Mouse (Mus musculus): ENCODE results near the gene Slc25a33.
A peak's percentile ranks its signal among the peaks of the same experiment; 100 is the strongest.

Gene Slc25a33

GRCm38 (mm10) chr4:149774094-149774470, at the start of gene Slc25a33:
TSS of gene Slc25a33 (minus strand) at chr4:149774277.
- peak; percentile 96 for DNase-seq (ENCODE audit: low spot score)

GRCm38 (mm10) chr4:149822586-149823196, 48.6 kb upstream of the Slc25a33 start:
- no peak for DNase-seq (ENCODE audit: low spot score)

GRCm38 (mm10) chr4:149822126-149822525, 48.0 kb upstream of the Slc25a33 start:
- peak; percentile 44 for DNase-seq (ENCODE audit: low spot score)

DNA sequence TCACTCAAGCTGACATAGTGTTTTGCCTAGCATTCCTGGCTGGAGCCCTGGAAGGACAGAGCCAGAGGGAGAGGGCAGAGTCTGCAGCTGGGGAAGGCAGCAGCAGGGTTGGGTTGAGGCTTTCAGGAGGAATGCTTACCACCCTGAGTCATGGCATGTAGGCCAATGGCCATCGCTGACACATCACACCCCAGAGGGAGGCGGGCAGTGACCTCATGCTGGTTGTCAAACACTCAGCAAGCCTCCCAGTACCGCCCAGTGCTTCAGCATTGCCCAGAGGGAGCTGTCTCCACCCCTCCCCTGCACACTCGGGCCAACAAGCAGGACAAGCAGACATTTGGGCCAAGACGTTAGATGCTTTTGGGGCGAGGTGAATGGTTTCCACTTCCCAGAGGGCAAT, 46.5 kb upstream of the Slc25a33 start:
- peak; percentile 42 for DNase-seq (ENCODE audit: low spot score)

DNA sequence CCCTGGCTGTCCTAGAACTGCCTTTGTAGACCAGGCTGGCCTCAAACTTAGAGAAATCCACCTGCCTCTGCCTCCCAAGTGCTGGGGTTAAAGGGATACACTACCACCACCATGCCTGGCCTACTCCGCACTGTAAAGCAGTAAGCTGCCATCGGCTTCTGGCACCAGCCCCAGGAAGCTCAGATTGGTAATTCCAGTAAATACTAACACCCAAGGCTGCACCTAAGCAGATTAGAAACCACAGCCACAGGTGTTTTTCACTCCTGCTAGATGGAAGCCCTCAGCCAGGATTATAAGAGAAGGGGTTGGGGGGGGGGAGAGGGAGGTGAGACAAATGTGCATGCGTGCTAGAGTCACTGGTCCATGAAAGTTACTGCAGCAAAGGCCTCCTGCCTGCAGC, 45.1 kb upstream of the Slc25a33 start:
- no peak for DNase-seq (ENCODE audit: low spot score)

DNA sequence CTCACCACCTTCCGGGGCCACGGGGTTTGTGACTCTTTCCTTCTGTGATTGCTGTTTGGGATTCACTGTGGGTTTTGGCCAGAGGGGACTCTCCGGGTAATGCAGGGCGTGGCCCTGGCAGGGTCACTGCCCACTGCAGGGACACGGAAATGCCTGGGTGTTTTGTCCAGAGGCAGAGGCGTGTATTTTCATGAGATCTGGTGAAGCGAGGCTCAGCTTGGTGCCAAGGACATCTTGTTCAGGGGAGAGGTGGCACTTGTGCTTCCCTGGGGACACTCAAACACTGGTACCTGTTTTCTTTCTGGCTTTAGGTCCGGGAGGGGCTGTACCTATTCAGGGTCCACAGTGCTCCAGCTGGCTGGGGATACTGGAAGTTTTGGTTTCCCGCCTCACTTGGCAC, 42.5 kb upstream of the Slc25a33 start:
- DNase-seq (ENCODE audit: low spot score), result no peak

DNA sequence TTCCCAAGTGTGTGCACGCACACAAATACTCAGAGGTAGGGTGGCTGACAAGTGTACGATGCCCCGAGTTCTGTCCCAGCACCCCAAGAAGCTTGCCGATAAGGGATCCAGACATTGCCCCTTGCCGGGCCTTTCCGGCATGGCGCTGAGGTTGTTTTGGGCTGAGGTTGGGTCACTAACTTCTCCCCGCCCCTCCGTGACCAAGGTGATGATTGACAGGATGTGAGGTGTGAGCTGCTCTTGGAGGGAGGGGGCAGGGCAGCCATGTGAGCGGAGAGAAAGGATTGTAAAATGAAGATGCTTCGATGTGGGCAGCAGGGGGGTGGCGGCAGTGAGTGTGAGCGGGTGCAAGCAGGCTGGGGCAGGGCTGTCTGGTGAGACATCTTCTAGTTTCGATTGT, 41.5 kb upstream of the Slc25a33 start:
- DNase-seq (ENCODE audit: low spot score), result no peak

DNA sequence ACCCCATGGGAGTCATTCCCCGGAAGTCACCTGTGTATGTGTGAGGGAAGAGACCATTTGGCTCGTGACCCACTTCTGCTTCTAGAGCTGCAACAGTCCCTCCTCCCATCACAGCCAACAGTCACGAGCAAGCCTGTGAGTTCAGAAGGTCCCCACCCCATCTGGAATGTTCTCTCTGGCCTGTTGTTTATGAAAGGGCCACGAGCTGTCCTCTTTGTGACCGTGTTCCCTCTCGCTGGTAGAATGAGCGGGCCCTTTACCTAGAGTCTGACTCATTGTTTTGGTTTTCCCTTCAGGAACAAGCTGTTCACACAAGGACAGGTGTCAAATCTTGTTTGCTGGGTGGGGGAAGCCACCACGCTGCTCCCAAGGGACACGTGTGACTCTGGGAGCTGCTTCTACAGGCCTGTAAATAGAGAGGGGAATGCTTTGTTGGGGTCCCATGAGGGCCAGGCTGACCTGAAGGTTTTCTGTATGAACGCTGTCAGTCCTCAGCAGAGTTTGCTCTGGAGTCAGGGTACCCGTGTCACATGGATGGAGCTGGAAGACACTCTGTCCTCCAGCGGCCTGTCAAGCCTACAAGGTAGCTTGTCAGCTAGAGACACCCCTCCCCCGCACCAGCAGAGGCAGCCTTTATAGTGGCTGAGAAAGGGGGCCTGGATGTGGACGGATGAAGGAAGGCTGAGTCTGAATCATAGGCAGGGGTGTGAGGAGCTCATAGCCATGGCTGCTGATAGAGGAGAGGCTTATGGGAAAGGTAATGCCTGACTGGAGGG, 39.5 kb upstream of the Slc25a33 start:
- DNase-seq (ENCODE audit: low spot score), result no peak

GRCm38 (mm10) chr4:149810372-149810771, 36.3 kb upstream of the Slc25a33 start:
- peak; percentile 70 for DNase-seq (ENCODE audit: low spot score)

GRCm38 (mm10) chr4:149808584-149809227, 34.6 kb upstream of the Slc25a33 start:
- DNase-seq (ENCODE audit: low spot score), result no peak

DNA sequence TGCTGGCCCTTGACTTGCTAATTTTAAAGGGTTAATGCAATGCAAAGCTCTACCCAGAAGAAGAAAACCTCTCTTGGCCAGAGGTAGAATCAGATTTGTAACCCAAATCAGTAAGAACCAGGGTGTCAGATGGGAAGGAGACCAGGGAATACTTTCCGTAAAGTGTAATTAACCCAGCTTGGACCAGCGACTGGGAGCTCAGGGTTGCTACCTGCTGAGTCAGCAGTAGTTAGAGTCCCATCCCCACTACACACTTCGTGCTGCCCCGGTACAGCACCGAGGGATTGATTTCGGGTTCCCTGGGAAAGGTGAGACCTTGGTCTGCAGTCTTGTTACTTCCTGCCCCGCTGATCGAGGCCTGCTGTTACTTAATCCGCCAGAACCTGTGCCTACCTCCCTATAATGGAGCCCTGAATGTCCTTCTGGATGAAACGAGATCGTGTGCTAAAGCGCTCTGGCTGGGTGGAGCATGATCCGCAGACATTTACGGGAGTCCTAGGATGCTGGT, 34.0 kb upstream of the Slc25a33 start:
- no peak for DNase-seq (ENCODE audit: low spot score)

GRCm38 (mm10) chr4:149806699-149807381, 32.8 kb upstream of the Slc25a33 start:
- peak; percentile 82 for DNase-seq (ENCODE audit: low spot score)

GRCm38 (mm10) chr4:149802269-149802668, 28.2 kb upstream of the Slc25a33 start:
- no peak for DNase-seq (ENCODE audit: low spot score)

GRCm38 (mm10) chr4:149800576-149800975, 26.5 kb upstream of the Slc25a33 start:
- no peak for DNase-seq (ENCODE audit: low spot score)

DNA sequence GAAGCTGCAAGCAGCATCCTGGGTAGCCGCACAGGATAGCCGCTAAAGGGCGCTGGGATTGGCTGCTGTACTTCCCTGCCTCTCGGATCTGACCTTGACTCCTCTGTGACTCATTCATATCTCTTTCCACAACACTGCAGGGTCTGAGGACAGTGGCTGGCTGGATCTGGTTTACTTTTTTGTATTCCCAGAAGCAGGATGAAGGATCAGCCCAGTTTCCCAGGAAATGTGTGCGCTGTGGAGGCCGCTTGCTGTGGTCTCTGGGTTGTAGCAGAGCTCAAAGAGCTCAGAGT, 26.0 kb upstream of the Slc25a33 start:
- DNase-seq (ENCODE audit: low spot score), result peak; percentile 47

DNA sequence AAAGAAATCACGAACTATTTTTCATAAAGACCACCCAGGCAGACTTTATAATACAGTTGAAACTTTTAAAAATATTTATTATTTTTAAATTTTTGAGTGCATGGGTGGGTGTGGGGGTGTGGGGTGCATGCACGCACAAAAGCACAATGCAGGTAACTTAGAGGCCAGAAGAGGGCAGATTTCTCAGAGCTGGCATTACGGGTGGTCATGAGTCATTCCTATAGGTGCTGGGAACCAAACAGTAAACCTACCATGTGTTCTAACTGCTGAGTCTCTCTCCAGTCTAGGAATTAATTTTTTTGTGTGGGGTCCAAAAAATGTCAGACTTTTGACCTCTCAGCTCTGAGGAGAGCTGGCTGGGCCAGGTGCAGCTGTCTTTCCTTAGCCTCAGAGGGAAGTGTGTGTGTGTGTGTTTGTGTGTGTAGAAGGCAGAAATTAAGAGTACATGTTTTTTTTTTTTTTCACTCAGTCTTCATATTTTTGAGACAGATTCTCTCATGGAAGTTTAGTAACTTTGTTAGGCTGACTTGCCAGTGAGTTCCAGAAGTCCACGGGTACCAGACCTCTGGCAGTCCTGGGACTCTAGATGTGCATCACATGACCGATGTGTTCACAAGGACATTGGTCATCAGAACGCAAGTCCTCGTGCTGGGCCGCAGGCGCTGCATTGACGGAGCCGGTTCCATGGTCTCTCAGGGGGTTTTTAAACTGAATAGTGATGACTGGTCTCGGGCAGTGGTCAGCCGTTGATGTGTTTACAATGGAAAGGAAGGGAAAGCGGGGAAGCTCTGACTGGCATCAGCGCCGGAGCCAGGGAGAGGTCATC, 25.5 kb upstream of the Slc25a33 start:
- DNase-seq (ENCODE audit: low spot score), result no peak

GRCm38 (mm10) chr4:149798684-149799309, 24.7 kb upstream of the Slc25a33 start:
- DNase-seq (ENCODE audit: low spot score), result no peak

DNA sequence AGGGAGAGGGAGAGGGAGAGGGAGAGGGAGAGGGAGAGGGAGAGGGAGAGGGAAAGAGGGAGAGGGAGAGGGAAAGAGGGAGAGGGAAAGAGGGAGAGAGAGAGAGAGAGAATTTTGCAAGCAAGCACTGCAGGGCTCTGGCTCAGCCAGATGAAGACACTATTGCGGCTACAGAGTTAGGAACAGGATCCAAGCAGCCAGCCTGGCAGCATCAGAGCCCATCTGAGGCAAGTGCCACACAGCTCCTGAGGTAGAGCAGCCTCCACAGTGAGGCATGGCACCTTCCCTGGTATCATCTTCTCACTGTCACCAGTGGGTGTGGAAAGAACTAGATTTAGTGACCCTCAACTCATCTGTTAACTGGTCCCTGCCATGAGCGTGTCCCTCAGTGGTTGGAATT, 24.0 kb upstream of the Slc25a33 start:
- DNase-seq (ENCODE audit: low spot score), result no peak

- no peak for DNase-seq (ENCODE audit: low spot score)
Observed at GRCm38 (mm10) chr4:149797220-149797610, 23.1 kb upstream of the Slc25a33 start.

GRCm38 (mm10) chr4:149796567-149797219, 22.6 kb upstream of the Slc25a33 start:
- DNase-seq (ENCODE audit: low spot score), result no peak

DNA sequence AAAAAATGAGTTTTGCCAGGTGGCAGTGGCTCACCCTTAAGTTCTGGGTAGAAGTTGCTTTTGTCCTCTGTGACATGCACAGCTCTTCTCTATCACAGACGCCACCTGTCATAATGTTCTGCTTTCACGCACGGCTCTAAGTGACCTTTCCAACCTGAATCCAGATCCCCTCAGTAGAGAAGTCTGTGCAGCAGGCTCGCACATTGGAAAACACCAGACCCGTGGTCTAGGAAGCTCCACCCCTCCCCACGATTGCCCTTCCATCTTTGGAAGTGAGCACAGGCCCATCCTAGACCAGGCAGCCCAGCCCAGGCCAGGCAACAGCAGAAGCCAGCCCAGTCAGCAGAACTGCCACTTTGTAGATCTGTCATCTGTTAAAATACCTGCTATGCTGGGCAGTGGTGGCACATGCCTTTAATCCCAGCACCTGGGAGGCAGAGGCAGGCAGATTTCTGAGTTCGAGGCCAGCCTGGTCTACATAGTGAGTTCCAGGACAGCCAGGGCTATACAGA, 20.9 kb upstream of the Slc25a33 start:
- DNase-seq (ENCODE audit: low spot score), result no peak

All from testis, postnatal 14 days (tissue).